Mouse (Mus musculus): ENCODE data around the gene Mrgprd. TPM values are rescaled to one million over a fixed set of nuclear protein-coding genes. Genes with fewer than 3 reads are reported as not detected.

The Mrgprd gene
- polyA plus RNA-seq, 1 experiment from 2014 or later: not detected

GRCm38 (mm10) chr7:145284293-145284692 is 30.3 kb upstream of the Mrgprd start:
- peak overlapping the region; percentile 44; the same call in 1 of the 2 replicates for H3K4me3 ChIP-seq (ENCODE audit: low read depth, low read length)
- H3K27me3 ChIP-seq (ENCODE audit: control insufficient read depth, insufficient read depth, low read length): no peaks in the 10 kb centered on the region
- ATAC-seq (replicated peaks; ENCODE audit: insufficient number of reproducible peaks, low FRiP score, low TSS enrichment): 0 out of 2 replicates have a peak, but pooled peaks have one; percentile 2
- H3K4me1 ChIP-seq (ENCODE audit: control insufficient read depth, insufficient read depth, low read length): peaks cover 11% of the 10 kb centered on the region
- WGBS (ENCODE audit: insufficient replicate concordance): 56% methylated on average over 3 of the region's 3 CpGs
- peaks cover 5% of the 10 kb centered on the region; the same call in 1 of the 2 replicates for H3K36me3 ChIP-seq (ENCODE audit: control insufficient read depth, insufficient read depth, low read length)
- no peaks in the 10 kb centered on the region for H3K9me3 ChIP-seq (replicated peaks; ENCODE audit: control insufficient read depth, low read length)
- H3K9ac ChIP-seq (ENCODE audit: low read depth, low read length): no peak overlapping the region
- H3K4me2 ChIP-seq: peak overlapping the region; percentile 78
- H3K27ac ChIP-seq (ENCODE audit: low read depth, low read length): no peak overlapping the region

DNA sequence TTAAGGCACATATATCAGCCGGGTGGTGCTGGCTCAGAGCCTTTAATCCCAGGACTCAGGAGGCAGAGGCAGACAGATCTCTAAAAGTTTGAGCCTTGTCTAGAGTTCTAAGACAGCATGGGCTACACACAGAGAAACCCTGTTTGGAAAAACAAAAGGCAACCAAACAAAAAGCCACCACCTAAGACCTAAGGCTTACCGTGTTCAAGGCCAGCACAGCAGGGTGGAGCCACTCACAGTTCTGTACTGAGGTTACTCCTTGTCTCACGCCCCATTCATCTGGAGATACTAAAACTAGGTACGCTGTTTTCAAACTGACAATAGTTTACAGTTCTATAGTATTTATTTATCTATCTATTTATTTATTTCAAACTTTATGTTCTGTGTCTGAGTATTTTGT is 29.2 kb upstream of the Mrgprd start:
- WGBS (ENCODE audit: insufficient replicate concordance): 77% methylated on average over 4 of the region's 4 CpGs
- Histone ChIP-seq H3K27ac (ENCODE audit: low read depth, low read length) (no peak overlapping the region), H3K4me2 (no peak overlapping the region), H3K27me3 (ENCODE audit: control insufficient read depth, insufficient read depth, low read length) (no peaks in the 10 kb centered on the region), H3K4me1 (ENCODE audit: control insufficient read depth, insufficient read depth, low read length) (peaks cover 11% of the 10 kb centered on the region), H3K9me3 (replicated peaks; ENCODE audit: control insufficient read depth, low read length) (no peaks in the 10 kb centered on the region), H3K4me3 (ENCODE audit: low read depth, low read length) (no peak overlapping the region), H3K9ac (ENCODE audit: low read depth, low read length) (no peak overlapping the region), H3K36me3 (ENCODE audit: control insufficient read depth, insufficient read depth, low read length) (no peaks in the 10 kb centered on the region)
- no peak for ATAC-seq (replicated peaks; ENCODE audit: insufficient number of reproducible peaks, low FRiP score, low TSS enrichment)

- Histone ChIP-seq H3K27ac (ENCODE audit: low read depth, low read length) (no peak overlapping the region), H3K9ac (ENCODE audit: low read depth, low read length) (no peak overlapping the region), H3K4me2 (no peak overlapping the region), H3K36me3 (ENCODE audit: control insufficient read depth, insufficient read depth, low read length) (no peaks in the 10 kb centered on the region), H3K4me3 (ENCODE audit: low read depth, low read length) (no peak overlapping the region), H3K27me3 (ENCODE audit: control insufficient read depth, insufficient read depth, low read length) (no peaks in the 10 kb centered on the region), H3K4me1 (ENCODE audit: control insufficient read depth, insufficient read depth, low read length) (peaks cover 8% of the 10 kb centered on the region), H3K9me3 (replicated peaks; ENCODE audit: control insufficient read depth, low read length) (no peaks in the 10 kb centered on the region)
- 55% methylated on average over 6 of the region's 6 CpGs for WGBS (ENCODE audit: insufficient replicate concordance)
- ATAC-seq (replicated peaks; ENCODE audit: insufficient number of reproducible peaks, low FRiP score, low TSS enrichment): no peak
Measured at GRCm38 (mm10) chr7:145287410-145287809, 27.2 kb upstream of the Mrgprd start.

GRCm38 (mm10) chr7:145289302-145289701 is 25.3 kb upstream of the Mrgprd start:
- Histone ChIP-seq H3K9me3 (replicated peaks; ENCODE audit: control insufficient read depth, low read length) (no peaks in the 10 kb centered on the region), H3K27me3 (ENCODE audit: control insufficient read depth, insufficient read depth, low read length) (no peaks in the 10 kb centered on the region), H3K36me3 (ENCODE audit: control insufficient read depth, insufficient read depth, low read length) (no peaks in the 10 kb centered on the region), H3K9ac (ENCODE audit: low read depth, low read length) (no peak overlapping the region), H3K27ac (ENCODE audit: low read depth, low read length) (no peak overlapping the region), H3K4me3 (ENCODE audit: low read depth, low read length) (no peak overlapping the region), H3K4me1 (ENCODE audit: control insufficient read depth, insufficient read depth, low read length) (no peaks in the 10 kb centered on the region; the same call in 1 of the 2 replicates), H3K4me2 (no peak overlapping the region)
- ATAC-seq (replicated peaks; ENCODE audit: insufficient number of reproducible peaks, low FRiP score, low TSS enrichment): no peak
- WGBS (ENCODE audit: insufficient replicate concordance): 24% methylated on average over 5 of the region's 5 CpGs

DNA sequence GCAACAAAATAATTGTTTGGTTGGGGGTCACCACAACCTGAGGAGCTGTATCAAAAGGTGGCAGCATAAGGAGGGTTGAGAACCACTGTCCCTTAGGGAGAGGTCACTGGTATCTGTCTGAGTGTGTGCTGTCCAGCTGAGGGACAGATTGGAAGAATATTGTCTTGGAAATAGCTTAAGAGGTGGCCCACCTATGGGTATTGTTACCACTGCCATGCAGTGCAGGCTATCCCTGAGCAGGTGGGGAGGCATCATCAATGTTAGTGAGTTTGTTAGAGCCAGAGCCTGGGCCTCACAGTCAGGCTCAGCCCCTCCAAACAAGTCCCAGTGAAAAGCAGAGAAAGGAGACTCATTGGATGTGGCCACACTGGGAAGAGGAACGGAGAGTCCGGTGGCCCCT is 22.8 kb upstream of the Mrgprd start:
- Histone ChIP-seq H3K27ac (ENCODE audit: low read depth, low read length) (no peak overlapping the region), H3K36me3 (ENCODE audit: control insufficient read depth, insufficient read depth, low read length) (no peaks in the 10 kb centered on the region), H3K27me3 (ENCODE audit: control insufficient read depth, insufficient read depth, low read length) (no peaks in the 10 kb centered on the region), H3K9me3 (replicated peaks; ENCODE audit: control insufficient read depth, low read length) (no peaks in the 10 kb centered on the region), H3K4me2 (no peak overlapping the region), H3K4me1 (ENCODE audit: control insufficient read depth, insufficient read depth, low read length) (no peaks in the 10 kb centered on the region; the same call in 1 of the 2 replicates), H3K9ac (ENCODE audit: low read depth, low read length) (no peak overlapping the region), H3K4me3 (ENCODE audit: low read depth, low read length) (no peak overlapping the region)
- 87% methylated on average over 2 of the region's 2 CpGs for WGBS (ENCODE audit: insufficient replicate concordance)
- no peak for ATAC-seq (replicated peaks; ENCODE audit: insufficient number of reproducible peaks, low FRiP score, low TSS enrichment)

DNA sequence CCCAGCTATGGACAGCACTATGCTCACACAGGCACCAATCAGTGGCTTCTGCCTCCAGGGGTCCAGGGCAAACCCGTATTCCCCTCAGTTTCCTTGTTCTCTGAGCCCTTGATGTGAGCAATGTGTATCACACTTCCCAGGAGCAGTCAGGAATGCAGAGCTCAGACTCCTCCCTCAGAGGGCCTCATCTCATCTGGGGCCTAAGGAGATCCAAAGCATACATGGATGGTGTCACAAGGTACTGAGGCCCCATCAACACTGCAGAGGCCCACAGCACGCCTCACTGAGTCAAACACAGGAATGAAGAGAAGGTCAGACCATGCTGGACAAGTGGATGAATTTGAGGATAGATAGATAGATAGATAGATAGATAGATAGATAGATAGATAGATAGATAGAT is 21.9 kb upstream of the Mrgprd start:
- ATAC-seq (replicated peaks; ENCODE audit: insufficient number of reproducible peaks, low FRiP score, low TSS enrichment): no peak
- H3K9ac ChIP-seq (ENCODE audit: low read depth, low read length): no peak overlapping the region

GRCm38 (mm10) chr7:145293859-145294258 is 20.8 kb upstream of the Mrgprd start:
- Histone ChIP-seq H3K9ac (ENCODE audit: low read depth, low read length) (no peak overlapping the region), H3K27me3 (ENCODE audit: control insufficient read depth, insufficient read depth, low read length) (no peaks in the 10 kb centered on the region), H3K4me1 (ENCODE audit: control insufficient read depth, insufficient read depth, low read length) (no peaks in the 10 kb centered on the region; the same call in 1 of the 2 replicates), H3K4me2 (no peak overlapping the region), H3K36me3 (ENCODE audit: control insufficient read depth, insufficient read depth, low read length) (no peaks in the 10 kb centered on the region), H3K9me3 (replicated peaks; ENCODE audit: control insufficient read depth, low read length) (no peaks in the 10 kb centered on the region), H3K4me3 (ENCODE audit: low read depth, low read length) (no peak overlapping the region), H3K27ac (ENCODE audit: low read depth, low read length) (no peak overlapping the region)
- WGBS (ENCODE audit: insufficient replicate concordance): 36% methylated on average over 6 of the region's 6 CpGs
- ATAC-seq (replicated peaks; ENCODE audit: insufficient number of reproducible peaks, low FRiP score, low TSS enrichment): no peak

More for the DNA sequence above, 21.9 kb upstream of the Mrgprd start:
- no peak overlapping the region for H3K27ac ChIP-seq (ENCODE audit: low read depth, low read length)
- H3K36me3 ChIP-seq (ENCODE audit: control insufficient read depth, insufficient read depth, low read length): no peaks in the 10 kb centered on the region
- no peak overlapping the region for H3K4me2 ChIP-seq
- H3K27me3 ChIP-seq (ENCODE audit: control insufficient read depth, insufficient read depth, low read length): no peaks in the 10 kb centered on the region
- no peaks in the 10 kb centered on the region; the same call in 1 of the 2 replicates for H3K4me1 ChIP-seq (ENCODE audit: control insufficient read depth, insufficient read depth, low read length)
- H3K4me3 ChIP-seq (ENCODE audit: low read depth, low read length): no peak overlapping the region
- H3K9me3 ChIP-seq (replicated peaks; ENCODE audit: control insufficient read depth, low read length): no peaks in the 10 kb centered on the region
- 48% methylated on average over 2 of the region's 2 CpGs for WGBS (ENCODE audit: insufficient replicate concordance)

GRCm38 (mm10) chr7:145298666-145299490 is 15.8 kb upstream of the Mrgprd start:
- H3K9me3 ChIP-seq (replicated peaks; ENCODE audit: control insufficient read depth, low read length): no peaks in the 10 kb centered on the region
- H3K27ac ChIP-seq (ENCODE audit: low read depth, low read length): no peak overlapping the region
- 0 out of 2 replicates have a peak, but pooled peaks cover 4% of the 10 kb centered on the region for H3K4me1 ChIP-seq (ENCODE audit: control insufficient read depth, insufficient read depth, low read length)
- WGBS (ENCODE audit: insufficient replicate concordance): 55% methylated on average over 3 of the region's 3 CpGs
- H3K27me3 ChIP-seq (ENCODE audit: control insufficient read depth, insufficient read depth, low read length): no peaks in the 10 kb centered on the region
- H3K4me3 ChIP-seq (ENCODE audit: low read depth, low read length): no peak overlapping the region
- H3K4me2 ChIP-seq: no peak overlapping the region
- no peak overlapping the region for H3K9ac ChIP-seq (ENCODE audit: low read depth, low read length)
- no peaks in the 10 kb centered on the region for H3K36me3 ChIP-seq (ENCODE audit: control insufficient read depth, insufficient read depth, low read length)
- ATAC-seq (replicated peaks; ENCODE audit: insufficient number of reproducible peaks, low FRiP score, low TSS enrichment): no peak

Measured in heart, embryonic 11.5 days (tissue).